Mouse (Mus musculus): ENCODE results near the gene Fdxr.

Gene Fdxr

DNA sequence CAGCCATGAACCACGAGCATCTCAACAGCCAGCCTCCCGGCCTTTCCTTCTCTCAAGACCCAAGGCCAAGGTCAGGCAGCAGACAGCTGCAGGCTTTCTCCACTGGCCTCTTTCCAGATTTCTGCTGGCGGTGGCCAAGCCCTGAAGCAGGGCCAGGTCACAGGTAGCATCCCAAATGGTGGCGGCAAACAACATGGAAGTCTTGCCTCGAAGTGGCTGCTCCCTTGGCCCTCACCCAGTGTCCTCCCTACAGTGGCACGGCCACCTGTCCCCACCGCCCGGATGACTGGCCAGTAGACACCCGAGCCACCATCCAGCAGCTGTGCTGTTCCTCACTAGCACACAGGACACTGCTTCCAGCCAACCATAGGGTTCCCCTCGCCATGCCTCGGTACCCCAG lies 35.4 kb downstream of the Fdxr start:
- DNase-seq (ENCODE audit: low spot score in 2 of 2) = no peak

DNA sequence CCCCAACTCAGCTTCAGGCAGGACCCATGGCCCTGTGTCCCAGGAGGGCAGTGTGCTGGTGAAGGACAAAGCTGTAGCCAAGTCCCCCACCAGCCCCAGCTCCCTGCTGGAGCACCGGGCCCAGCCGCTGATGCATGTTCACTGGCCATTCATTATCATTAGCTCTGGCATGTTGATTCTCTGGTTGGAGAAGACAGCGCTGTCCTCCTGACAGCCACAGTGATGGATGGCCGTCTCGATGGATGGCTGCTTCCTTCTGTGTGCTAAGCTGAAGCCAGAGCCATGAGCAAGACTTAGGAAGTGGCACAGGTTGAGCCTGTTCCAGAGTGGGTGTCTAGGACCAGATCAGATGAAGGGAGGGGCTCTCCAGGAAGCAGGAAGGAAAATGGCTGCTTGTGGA lies 40.3 kb downstream of the Fdxr start:
- no peak for DNase-seq (ENCODE audit: low spot score in 2 of 2)

DNA sequence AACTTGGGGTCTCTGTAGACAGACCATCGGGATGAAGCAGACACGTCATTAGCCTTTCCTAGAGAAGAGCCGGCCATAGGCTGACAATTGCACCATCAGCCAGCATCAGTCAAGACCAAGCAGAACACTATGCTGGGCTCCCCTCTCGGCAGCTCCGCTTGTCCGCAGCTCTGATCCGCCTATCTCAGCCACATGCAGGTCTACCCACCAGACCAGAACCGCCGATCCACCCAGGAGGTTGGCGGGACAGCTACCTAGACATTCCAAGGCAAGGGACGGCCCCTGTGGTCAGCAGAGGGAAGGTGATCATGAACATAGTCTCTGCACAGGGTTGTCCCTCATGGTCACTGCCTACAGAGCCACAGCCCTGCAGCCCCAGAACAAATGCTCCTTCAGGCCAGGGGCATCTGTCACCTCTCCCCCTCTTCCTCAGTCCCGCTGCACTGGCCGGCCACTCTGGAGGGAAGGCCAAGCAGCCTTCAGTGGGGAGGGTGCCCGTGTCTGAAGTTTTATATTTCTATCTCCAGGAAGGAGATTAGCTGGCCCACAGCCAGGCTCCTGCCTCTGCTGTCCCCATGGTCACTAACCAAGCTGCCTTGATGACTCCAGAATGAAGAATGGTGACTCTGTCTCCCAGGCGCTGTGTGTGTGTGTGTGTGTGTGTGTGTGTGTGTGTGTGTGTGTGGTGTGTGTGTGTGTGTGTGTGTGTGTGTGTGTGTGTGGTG lies 42.4 kb downstream of the Fdxr start:
- DNase-seq (ENCODE audit: low spot score in 2 of 2) = no peak

DNA sequence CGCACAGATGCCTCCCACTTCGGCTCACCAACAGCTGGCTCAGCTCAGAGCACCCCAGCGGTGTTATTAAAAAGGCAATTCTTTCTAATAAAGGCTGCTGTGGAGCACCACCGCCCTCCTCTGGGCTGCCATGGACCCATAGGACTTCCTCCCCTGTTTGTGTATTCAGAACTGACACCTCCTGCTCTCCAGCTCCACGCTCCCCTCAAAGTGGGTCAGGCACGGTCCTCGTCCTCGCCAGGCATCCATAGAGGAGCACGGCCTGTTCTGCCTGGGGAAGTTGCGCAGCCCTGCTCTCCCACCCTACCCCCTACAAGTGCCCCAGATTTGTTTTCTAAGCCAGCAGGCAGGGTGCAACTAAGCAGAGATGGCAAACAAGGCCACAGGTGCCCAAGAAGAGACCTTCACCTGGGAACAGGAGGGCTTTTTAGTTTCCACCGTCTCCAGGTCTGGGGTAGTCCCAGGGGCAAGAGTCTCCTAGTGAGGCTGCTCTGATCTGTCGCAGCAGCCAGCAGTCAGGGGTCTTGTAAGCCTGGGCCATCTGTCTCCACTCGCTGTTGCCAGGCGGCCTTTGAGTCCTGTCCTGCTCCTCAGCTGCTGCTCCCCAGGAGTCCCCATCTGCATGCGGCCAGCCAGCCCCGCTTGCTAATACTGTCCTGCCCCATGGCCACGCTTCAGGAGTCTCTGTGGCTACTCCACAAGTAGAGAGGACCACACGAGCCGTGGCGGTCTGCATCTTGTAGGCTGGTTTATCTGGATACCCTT lies 43.1 kb downstream of the Fdxr start:
- no peak for DNase-seq (ENCODE audit: low spot score in 2 of 2)

DNA sequence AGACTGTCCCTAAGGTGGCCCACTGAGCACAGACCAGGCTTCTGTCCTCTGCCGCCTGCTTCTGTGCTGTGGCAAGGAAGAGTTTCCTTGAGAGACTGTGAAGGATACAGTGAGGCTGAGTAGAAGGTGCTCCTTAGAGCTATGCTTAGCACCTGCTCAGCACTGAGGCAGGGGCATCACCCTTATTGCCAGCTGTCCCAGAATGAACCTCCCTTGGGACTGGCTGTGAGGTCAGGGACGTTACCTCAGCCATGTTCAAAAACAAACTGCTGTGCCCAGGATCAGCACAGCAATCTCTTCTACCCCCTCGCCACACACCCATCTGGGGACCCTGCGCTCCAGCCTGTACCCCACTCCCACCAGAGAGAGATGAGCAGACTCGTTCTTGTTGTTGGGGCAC lies 44.0 kb downstream of the Fdxr start:
- no peak for DNase-seq (ENCODE audit: low spot score in 2 of 2)

DNA sequence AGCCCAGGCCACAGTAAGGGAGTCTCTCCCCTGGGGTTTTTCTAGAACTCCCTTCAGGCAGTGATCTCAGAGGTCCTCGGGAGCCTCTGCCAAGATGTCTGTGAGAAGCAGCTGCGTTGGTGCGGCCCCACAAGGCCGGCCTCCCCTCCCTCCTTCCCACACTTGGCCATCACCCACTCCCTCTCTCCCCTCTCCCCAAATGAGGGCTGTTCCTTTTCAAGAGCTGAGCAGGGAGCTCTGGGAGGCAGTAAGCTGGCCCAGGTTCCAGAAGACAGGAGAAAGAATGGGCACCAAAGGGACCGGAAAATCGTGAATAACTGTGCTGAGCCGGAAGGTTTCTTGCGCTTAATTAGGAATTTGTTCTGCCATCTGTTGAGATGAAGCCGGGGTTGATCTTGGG lies 44.9 kb downstream of the Fdxr start:
- no peak for DNase-seq (ENCODE audit: low spot score in 2 of 2)

DNA sequence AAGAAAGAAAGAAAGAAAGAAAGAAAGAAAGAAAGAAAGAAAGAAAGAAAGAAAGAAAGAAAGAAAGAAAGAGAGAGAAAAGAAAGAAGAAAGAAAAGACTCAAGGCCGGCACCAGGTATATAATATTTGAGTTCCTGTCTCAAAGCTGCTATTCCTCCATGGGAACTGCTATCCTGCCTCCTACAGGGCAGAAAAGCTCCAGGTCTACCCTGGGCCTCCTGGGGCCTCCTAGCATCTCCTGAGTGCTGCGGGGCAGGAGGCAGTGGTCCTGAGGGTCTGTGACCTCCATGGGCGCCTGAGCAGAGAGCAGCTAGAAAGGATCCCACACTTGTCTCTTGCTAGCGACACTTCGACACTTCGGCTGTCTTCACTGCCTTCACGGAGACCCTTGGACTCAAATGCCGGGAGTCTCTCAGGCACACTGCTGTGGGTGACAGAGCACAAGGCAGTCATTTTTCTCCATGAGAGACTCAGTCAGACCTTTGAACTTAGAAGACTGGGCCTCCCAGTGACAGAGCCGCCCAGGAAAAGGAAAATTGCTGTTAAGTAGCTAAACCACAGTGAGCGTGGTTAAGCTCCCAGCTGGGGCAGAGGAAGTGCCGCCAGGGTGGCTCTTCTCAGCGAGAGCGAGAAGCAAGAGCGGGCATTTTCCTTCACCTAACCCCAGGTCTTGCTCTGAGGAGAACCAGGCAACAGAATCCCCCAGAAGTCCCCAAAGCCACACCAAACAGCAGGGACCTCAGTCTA lies 45.5 kb downstream of the Fdxr start:
- no peak for DNase-seq (ENCODE audit: low spot score in 2 of 2)

DNA sequence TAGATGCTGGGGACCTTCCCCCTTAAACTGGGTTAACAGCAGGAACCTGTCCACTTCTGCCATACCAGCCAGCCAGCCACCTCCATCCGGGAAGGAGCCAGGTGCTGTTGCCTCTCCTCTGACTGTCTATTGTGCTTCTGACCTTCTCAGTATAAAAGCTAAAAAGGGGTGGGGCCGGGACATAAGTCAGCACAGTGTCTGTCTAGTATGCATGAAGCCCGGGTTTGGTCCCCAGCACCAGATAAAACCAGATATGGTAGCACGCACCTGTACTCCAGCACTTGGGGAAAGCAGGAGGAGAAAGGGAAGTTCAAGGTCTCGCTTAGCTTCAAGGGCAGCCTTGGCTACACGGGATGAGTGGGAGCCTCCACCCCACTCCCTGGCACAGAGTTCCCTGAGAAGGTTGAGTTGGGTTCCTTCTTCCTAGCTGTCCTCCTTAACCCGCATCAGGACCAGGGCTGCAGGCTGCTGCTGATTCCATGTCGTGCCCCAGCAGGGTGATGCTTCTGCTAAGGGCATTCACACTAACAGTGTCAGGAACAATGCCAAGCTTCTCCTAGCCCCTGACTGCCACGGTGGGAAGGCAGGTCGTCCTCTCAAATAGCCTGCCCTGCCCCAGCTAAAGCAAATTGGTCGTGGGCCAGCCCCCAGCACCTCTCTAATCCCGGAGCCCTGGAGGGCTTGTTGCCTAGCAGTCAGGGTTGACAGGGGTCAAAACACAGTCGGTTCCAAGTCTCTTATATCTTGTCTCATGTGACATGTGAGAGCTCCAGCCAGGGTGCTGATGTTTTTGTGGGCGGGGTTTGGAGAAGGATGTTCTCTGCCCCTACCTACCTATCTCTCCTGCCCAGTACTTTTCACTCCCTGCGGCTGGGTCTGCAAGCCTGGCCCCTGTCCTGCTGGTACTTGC lies 47.6 kb downstream of the Fdxr start:
- DNase-seq (ENCODE audit: low spot score in 2 of 2) = no peak

DNA sequence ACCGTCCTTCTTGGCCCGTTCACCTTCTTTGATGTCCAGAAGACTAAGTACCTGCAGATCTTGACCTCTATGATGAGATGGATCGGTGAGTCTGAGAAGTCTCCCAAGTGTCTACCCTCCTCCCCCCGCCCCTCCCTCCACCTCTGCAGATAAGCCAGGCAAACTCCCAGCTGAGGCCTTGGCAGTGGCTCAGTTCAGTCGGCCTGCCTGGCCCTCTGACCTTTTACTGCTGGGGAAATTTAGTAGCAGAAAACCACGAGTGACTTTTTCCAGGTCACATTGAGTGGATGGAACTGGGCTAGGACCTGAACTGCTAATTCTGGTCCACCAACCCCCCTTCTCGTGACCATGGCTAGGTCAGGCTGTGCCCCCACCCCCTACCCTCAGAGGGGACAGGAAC lies 48.4 kb downstream of the Fdxr start:
- DNase-seq (ENCODE audit: low spot score in 2 of 2) = no peak

DNA sequence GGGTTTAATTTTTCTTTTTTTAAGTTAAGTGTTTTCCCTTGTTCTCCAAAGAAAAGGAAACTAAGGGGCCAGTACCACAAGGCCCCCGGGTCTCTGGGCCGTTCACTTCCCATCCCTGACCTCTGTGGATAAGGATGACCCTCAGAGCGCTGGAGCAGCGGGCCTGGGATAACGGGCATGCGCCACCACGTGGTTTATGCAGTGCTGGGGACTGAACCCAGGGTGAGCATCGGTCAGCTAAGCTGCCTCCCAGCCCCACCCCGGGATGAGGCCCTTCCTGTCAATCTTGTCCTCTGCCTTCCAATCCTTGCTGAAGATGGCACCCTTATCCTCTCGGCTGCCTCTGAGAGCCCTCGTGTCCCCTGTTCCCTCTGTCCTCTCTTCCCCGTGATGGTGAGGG lies 49.2 kb downstream of the Fdxr start:
- no peak for DNase-seq (ENCODE audit: low spot score in 2 of 2)

DNA sequence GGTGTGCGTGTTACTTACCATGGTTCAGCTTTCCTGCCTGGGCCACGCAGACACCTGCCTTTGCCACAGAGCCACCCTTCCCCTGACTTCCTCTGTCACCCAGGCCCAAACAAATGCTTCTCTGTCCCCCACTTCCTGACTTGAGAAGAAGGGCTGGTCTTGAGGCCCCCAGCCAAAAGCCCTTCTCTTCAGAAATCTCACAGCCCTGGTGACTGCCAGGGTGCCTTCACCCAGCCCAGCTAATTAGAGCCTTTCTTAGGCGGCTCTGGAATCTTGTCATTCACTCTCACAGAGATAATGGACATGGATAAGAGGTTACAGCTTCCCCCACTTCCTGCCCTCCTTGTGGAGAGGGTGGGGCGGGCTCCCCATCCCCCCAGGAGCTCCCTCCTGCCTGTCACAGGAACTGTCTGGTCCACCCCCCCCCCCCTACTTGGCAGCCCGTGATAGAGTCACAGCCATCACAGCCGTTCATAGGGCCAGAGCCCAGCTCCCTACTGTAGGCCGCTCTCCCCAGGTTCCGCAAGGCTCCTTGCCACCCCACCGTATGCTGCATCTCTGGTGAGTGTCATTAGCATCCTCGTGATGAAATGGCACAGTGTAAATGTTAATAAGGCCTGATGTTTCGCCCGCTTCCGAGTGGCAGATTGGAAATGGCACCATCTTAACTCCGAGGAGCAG lies 49.9 kb downstream of the Fdxr start:
- DNase-seq (ENCODE audit: low spot score in 2 of 2) = no peak

DNA sequence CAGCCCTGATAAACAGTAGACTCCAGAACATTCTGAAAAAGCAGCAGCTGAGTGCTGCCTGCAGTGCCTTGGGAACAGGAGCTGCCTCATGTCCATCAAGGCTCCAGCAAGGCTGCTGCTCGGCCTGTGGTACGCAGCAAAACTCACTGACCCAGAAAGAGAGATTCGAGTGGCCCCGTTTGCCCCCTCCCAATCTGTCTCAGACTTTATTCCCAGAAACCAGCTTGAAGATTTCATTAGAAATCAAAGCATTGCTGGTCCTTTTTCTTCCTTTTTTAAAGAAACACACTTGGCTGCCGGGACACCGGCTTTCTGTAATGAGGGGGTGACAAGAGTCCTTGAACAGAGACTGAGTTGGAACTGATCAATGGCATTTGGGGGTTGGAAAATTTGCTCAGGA lies 51.5 kb downstream of the Fdxr start:
- DNase-seq (ENCODE audit: low spot score in 2 of 2) = no peak

DNA sequence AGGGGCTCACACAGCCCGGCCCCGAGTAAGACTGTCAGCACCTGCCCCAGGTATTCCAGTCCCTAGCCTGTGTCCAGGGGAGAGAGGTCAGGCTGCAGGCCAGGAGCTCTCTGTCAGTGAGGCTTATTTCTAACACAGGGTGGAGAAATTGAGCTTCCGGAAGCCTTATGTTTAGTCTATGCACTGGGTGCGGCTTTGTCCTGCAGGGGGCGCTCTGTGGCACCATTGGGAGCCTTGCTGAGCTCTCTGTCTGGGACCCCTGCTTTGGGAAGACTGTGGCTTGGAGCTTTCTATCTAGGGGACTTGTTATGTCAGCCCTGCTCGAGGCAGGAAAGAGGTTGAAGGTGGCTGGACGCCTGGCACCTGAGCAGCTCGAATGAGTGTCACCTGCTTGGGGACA lies 52.0 kb downstream of the Fdxr start:
- DNase-seq (ENCODE audit: low spot score in 2 of 2) = no peak

DNA sequence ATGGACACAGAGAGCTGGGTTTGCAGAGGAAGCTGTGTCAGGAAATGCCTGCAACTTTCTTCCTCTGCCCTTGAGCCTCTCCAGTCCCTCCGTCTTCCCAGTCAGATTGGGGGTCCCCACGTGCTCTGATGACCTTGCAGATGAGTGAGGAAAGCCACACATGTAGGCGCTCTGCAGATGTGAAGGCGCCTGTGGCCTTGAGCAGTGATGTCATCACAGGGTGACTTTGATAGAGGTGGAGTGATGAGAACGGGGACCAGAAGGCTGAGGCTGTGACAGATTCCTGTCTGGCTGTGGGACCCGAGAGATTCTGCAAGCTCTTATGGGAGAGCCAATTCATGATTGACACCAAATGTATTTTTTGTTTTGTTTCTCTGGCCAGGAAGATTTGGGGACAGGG lies 53.0 kb downstream of the Fdxr start:
- DNase-seq (ENCODE audit: low spot score in 2 of 2) = no peak

DNA sequence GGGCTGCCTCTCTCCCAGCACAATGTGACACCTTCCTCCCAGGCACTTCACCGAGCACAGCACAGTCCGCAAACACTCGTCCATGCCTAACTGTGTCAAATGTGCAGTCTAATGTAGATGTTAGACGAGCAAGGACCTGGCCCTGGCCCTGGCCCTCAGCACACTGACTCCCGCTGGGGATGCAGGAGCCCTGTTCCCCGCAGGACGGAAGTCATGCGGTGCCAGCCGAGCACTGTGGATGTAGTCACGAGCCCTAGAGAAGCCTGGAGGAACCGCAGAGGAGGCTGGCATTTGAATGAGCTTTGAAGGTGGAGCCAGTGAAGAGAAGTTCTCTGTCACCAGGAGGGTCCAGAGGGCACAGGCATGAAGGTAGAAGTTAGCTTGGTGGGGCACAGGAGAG lies 53.4 kb downstream of the Fdxr start:
- no peak for DNase-seq (ENCODE audit: low spot score in 2 of 2)

DNA sequence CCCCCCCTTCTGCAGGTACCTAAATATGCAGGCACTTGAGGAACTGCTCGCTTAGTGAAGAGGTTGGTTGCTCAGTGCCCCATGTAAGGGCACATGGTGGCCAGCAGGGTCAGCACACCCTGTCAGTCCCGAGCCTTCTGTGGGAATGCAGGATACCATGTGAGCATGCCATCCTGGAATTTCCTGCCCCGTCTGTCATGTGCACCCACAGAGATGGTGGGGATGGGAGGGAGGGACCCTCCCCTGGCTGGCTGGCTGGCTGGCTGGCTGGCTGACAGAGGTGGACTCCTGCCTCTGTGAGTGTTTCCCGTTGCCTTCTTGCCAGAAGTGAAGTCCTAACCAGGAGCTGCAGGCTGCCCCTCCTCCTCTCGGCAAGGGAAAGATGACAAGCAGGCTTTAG lies 54.3 kb downstream of the Fdxr start:
- no peak for DNase-seq (ENCODE audit: low spot score in 2 of 2)

DNA sequence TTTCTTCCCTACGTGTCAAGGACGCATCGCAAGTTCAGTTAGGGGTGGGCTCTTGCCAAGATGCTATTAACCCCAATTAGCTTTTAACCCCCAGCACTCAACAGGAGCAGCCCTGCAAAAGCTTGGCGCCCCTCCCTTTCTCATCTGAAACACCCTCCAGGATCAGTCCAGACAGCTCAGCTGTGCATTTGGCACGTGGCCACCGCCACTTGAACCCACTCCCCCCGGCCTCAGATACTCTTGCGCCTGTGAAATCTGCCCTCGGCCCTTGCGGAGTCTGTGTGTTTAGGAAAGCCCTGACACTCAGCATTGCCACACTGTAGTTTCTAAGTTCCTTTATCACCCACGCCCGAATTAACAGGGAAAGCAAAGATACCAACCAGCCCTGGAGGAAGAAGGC lies 54.8 kb downstream of the Fdxr start:
- DNase-seq (ENCODE audit: low spot score in 2 of 2) = no peak

DNA sequence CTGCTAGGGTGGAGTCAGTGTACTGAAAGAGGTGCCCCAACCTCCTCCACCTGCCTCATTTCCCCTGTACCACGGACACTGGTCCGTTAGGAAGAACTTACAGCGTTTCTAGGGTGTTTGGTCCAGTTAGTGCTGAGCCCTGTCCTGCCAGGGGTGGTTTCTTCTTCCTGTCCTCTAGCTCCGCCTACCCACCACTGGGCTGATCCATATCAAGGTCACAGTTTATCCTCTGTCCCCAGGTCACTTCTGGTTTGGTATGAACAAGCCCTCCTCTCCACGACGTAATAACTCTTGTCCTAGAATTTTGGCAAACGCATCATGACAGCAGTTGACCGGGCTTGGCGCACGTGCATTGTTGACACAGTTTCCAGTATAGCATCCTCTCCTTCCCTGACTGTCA lies 57.2 kb downstream of the Fdxr start:
- no peak for DNase-seq (ENCODE audit: low spot score in 2 of 2)

DNA sequence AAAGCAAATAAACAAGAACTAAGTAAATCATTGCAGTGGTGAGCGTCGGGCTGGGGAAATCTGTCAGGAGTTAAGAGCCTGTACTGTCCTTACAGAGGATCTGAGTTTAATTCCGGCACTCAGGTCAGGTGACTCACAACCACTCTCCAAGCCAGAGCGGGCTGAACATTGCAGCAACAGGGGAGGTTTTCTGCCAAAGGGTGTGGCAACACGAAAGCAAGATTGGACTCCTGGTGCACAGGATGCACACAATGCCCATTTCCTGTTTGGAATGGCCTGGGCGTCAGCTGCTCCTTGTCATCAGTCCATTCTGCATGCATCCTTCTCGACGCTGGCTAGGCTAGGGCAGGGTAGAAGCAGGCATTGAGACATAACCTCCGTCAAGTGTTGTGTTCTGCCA lies 57.6 kb downstream of the Fdxr start:
- peak; percentile 24 to 63 for DNase-seq (ENCODE audit: low spot score in 2 of 2)

Measured in urinary bladder, adult 18-20 months (tissue).